Mouse (Mus musculus): ENCODE measurements around the gene Mocs1. TPM values are rescaled to one million over a fixed set of nuclear protein-coding genes. Genes with fewer than 3 reads are reported as not detected.

The Mocs1 gene
- polyA plus RNA-seq, 1 experiment from 2014 or later = 8.9 TPM

DNA sequence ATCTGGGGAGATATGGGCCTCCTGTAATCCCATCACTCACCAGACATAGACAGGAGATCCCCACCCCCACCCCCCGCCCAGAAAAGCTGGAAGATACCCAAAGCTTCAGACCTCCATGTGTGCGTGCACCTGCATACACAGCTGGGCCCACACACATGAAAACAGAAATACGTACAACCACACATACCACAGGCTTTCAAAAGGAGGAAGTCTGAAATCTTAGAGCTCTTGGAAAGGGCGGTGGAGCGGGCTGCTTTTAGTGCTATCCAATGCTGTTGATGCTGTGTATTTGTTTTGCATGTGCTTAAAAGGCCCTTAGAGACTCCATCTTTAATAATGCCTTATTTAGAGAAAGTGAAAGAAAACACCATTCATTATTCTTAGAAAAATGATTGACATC, 22.2 kb upstream of the Mocs1 start:
- no peak overlapping the region for H3K4me3 ChIP-seq (ENCODE audit: low read length)
- WGBS = 86% methylated on average over 5 of the region's 5 CpGs
- H3K4me2 ChIP-seq (replicated peaks; ENCODE audit: low read depth, low read length) = no peak overlapping the region
- no peak for ATAC-seq (ENCODE audit: low FRiP score, low TSS enrichment)
- H3K27me3 ChIP-seq (ENCODE audit: control insufficient read depth, insufficient read depth, low read length) = no peaks in the 10 kb centered on the region
- 0 out of 2 replicates have a peak, but pooled peaks cover 2% of the 10 kb centered on the region for H3K9me3 ChIP-seq (ENCODE audit: control insufficient read depth, low read length)
- H3K4me1 ChIP-seq (ENCODE audit: control insufficient read depth, insufficient read depth, low read length) = no peaks in the 10 kb centered on the region
- H3K36me3 ChIP-seq (ENCODE audit: control insufficient read depth, insufficient read depth, low read length) = no peaks in the 10 kb centered on the region
- H3K27ac ChIP-seq (ENCODE audit: low read depth, low read length) = no peak overlapping the region
- H3K9ac ChIP-seq (ENCODE audit: low read depth, low read length) = no peak overlapping the region

DNA sequence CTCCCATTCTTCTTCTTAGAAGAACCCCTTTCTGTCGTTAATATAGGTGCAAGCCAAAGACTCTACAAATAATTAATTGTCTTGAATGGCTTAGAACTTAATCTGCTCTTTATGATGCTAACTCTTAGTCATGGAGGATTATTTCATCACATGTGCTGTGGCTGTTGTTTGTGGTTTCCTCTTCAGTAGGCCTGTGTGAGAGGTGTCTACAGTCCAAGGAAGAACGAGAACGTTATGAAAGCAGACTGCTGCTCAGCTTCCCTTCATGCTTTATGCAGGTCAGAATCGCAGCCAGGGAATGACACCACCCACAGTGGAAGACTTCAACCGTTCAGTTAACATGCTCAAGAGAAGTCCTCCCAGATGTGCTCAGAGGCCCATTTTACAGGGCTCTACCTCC, 15.2 kb upstream of the Mocs1 start:
- Histone ChIP-seq H3K4me3 (ENCODE audit: low read length) (no peak overlapping the region), H3K36me3 (ENCODE audit: control insufficient read depth, insufficient read depth, low read length) (no peaks in the 10 kb centered on the region), H3K27ac (ENCODE audit: low read depth, low read length) (no peak overlapping the region), H3K4me2 (replicated peaks; ENCODE audit: low read depth, low read length) (no peak overlapping the region), H3K9me3 (ENCODE audit: control insufficient read depth, low read length) (no peaks in the 10 kb centered on the region), H3K27me3 (ENCODE audit: control insufficient read depth, insufficient read depth, low read length) (no peaks in the 10 kb centered on the region), H3K4me1 (ENCODE audit: control insufficient read depth, insufficient read depth, low read length) (no peaks in the 10 kb centered on the region), H3K9ac (ENCODE audit: low read depth, low read length) (no peak overlapping the region)
- no peak for ATAC-seq (ENCODE audit: low FRiP score, low TSS enrichment)
- WGBS = 89% methylated on average over 5 of the region's 5 CpGs

DNA sequence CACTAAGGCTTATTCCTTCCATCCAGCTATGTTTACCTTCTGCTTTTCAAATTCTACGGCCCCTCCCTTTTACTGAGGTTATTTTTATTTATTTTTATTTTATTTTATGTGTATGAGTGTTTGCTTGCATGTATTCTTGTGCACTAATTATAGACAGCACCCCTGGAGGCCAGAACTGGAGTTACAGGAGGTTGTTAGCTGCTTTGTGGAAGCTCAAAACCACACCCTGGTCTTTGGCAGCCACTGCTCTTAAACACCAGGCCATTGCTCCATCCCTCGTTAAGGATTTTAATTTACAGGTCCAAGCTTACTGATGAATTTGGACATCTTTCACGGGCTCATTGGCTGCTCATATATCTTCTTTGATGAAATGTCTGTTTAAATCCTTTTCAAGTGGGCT, 14.6 kb upstream of the Mocs1 start:
- WGBS = 53% methylated on average over 3 of the region's 3 CpGs
- H3K27ac ChIP-seq (ENCODE audit: low read depth, low read length) = no peak overlapping the region
- no peak for ATAC-seq (ENCODE audit: low FRiP score, low TSS enrichment)
- no peaks in the 10 kb centered on the region for H3K9me3 ChIP-seq (ENCODE audit: control insufficient read depth, low read length)
- H3K36me3 ChIP-seq (ENCODE audit: control insufficient read depth, insufficient read depth, low read length) = no peaks in the 10 kb centered on the region
- no peak overlapping the region for H3K4me2 ChIP-seq (replicated peaks; ENCODE audit: low read depth, low read length)
- H3K4me1 ChIP-seq (ENCODE audit: control insufficient read depth, insufficient read depth, low read length) = no peaks in the 10 kb centered on the region
- no peak overlapping the region for H3K4me3 ChIP-seq (ENCODE audit: low read length)
- H3K9ac ChIP-seq (ENCODE audit: low read depth, low read length) = no peak overlapping the region
- no peaks in the 10 kb centered on the region for H3K27me3 ChIP-seq (ENCODE audit: control insufficient read depth, insufficient read depth, low read length)

- 73% methylated on average over 3 of the region's 3 CpGs for WGBS
- H3K36me3 ChIP-seq (ENCODE audit: control insufficient read depth, insufficient read depth, low read length) = no peaks in the 10 kb centered on the region
- H3K4me2 ChIP-seq (replicated peaks; ENCODE audit: low read depth, low read length) = no peak overlapping the region
- no peak overlapping the region for H3K27ac ChIP-seq (ENCODE audit: low read depth, low read length)
- H3K4me1 ChIP-seq (ENCODE audit: control insufficient read depth, insufficient read depth, low read length) = no peaks in the 10 kb centered on the region
- no peak for ATAC-seq (ENCODE audit: low FRiP score, low TSS enrichment)
- H3K9ac ChIP-seq (ENCODE audit: low read depth, low read length) = no peak overlapping the region
- no peaks in the 10 kb centered on the region for H3K9me3 ChIP-seq (ENCODE audit: control insufficient read depth, low read length)
- H3K4me3 ChIP-seq (ENCODE audit: low read length) = no peak overlapping the region
- H3K27me3 ChIP-seq (ENCODE audit: control insufficient read depth, insufficient read depth, low read length) = no peaks in the 10 kb centered on the region
These were observed 11.9 kb upstream of the Mocs1 start for GRCm38 (mm10) chr17:49416228-49416627.

DNA sequence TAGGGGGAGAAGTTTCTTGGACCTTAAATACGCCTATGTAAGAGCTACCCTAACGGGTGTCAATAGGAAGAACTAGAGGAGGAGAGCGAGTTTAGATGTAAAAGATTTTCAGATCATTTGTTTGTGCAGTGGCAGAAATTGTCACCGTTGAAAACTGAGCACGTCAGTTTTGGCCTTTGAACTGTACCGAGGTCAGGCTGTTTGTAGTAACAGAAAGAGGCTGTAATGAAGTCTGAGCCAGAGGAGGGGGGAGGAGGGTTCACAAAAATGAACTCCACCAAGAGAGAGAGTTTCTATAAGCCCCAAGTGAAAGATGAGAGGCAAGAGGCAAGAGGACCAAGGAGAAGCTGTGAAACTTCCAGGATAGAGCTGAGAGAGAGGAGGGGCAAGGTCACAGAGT, 8.3 kb upstream of the Mocs1 start:
- Histone ChIP-seq H3K27ac (ENCODE audit: low read depth, low read length) (no peak overlapping the region), H3K27me3 (ENCODE audit: control insufficient read depth, insufficient read depth, low read length) (no peaks in the 10 kb centered on the region), H3K4me3 (ENCODE audit: low read length) (no peak overlapping the region), H3K9me3 (ENCODE audit: control insufficient read depth, low read length) (no peaks in the 10 kb centered on the region), H3K36me3 (ENCODE audit: control insufficient read depth, insufficient read depth, low read length) (no peaks in the 10 kb centered on the region), H3K9ac (ENCODE audit: low read depth, low read length) (no peak overlapping the region), H3K4me1 (ENCODE audit: control insufficient read depth, insufficient read depth, low read length) (no peaks in the 10 kb centered on the region), H3K4me2 (replicated peaks; ENCODE audit: low read depth, low read length) (no peak overlapping the region)
- ATAC-seq (ENCODE audit: low FRiP score, low TSS enrichment) = no peak
- 51% methylated on average over 6 of the region's 6 CpGs for WGBS

- 74% methylated on average over 3 of the region's 3 CpGs for WGBS
- H3K4me3 ChIP-seq (ENCODE audit: low read length) = no peak overlapping the region
- no peaks in the 10 kb centered on the region for H3K27me3 ChIP-seq (ENCODE audit: control insufficient read depth, insufficient read depth, low read length)
- no peaks in the 10 kb centered on the region for H3K36me3 ChIP-seq (ENCODE audit: control insufficient read depth, insufficient read depth, low read length)
- ATAC-seq (ENCODE audit: low FRiP score, low TSS enrichment) = no peak
- no peak overlapping the region for H3K4me2 ChIP-seq (replicated peaks; ENCODE audit: low read depth, low read length)
- no peaks in the 10 kb centered on the region for H3K4me1 ChIP-seq (ENCODE audit: control insufficient read depth, insufficient read depth, low read length)
- H3K9ac ChIP-seq (ENCODE audit: low read depth, low read length) = no peak overlapping the region
- no peaks in the 10 kb centered on the region for H3K9me3 ChIP-seq (ENCODE audit: control insufficient read depth, low read length)
- no peak overlapping the region for H3K27ac ChIP-seq (ENCODE audit: low read depth, low read length)
These were observed 5.7 kb upstream of the Mocs1 start for GRCm38 (mm10) chr17:49422286-49423066.

DNA sequence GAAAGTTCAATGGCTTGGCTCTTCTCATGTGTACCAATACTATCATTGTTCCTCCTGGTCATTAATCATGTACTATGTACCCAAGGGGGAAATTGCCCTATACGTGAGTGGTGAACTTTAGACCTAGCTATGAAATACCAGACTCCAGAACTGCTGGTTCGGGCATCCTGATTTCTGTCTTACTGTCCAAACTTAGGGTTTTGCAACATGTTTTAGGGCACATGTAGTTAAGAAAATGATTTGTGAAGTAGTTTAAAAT, 5.2 kb upstream of the Mocs1 start:
- no peaks in the 10 kb centered on the region for H3K36me3 ChIP-seq (ENCODE audit: control insufficient read depth, insufficient read depth, low read length)
- no peaks in the 10 kb centered on the region for H3K4me1 ChIP-seq (ENCODE audit: control insufficient read depth, insufficient read depth, low read length)
- H3K9ac ChIP-seq (ENCODE audit: low read depth, low read length) = no peak overlapping the region
- no peak overlapping the region for H3K4me3 ChIP-seq (ENCODE audit: low read length)
- WGBS = 74% methylated on average over 2 of the region's 2 CpGs
- ATAC-seq (ENCODE audit: low FRiP score, low TSS enrichment) = no peak
- H3K27ac ChIP-seq (ENCODE audit: low read depth, low read length) = no peak overlapping the region
- no peaks in the 10 kb centered on the region for H3K9me3 ChIP-seq (ENCODE audit: control insufficient read depth, low read length)
- no peaks in the 10 kb centered on the region for H3K27me3 ChIP-seq (ENCODE audit: control insufficient read depth, insufficient read depth, low read length)
- no peak overlapping the region for H3K4me2 ChIP-seq (replicated peaks; ENCODE audit: low read depth, low read length)

DNA sequence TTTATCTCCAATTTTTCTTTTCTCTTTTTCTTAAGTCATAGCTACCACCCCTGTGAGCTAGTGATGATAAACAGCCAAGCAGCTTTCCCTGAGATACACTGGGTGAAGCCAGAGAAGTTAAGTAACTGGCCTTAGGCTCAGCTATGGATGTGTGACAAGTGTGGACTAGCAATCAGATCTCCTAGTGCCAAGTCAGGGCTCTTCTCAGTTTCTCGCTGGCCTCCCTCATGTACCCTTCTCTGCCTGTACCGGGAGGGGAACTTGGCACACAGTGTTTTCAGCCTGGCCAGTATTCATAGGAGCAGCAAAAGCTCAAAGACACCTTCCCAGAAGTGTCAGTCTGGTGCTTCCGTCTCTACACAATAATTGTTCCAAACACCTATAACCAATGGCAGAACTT, 4.3 kb upstream of the Mocs1 start:
- no peaks in the 10 kb centered on the region for H3K27me3 ChIP-seq (ENCODE audit: control insufficient read depth, insufficient read depth, low read length)
- no peak overlapping the region for H3K4me3 ChIP-seq (ENCODE audit: low read length)
- H3K4me2 ChIP-seq (replicated peaks; ENCODE audit: low read depth, low read length) = no peak overlapping the region
- H3K4me1 ChIP-seq (ENCODE audit: control insufficient read depth, insufficient read depth, low read length) = no peaks in the 10 kb centered on the region
- H3K9ac ChIP-seq (ENCODE audit: low read depth, low read length) = no peak overlapping the region
- no peaks in the 10 kb centered on the region for H3K36me3 ChIP-seq (ENCODE audit: control insufficient read depth, insufficient read depth, low read length)
- no peaks in the 10 kb centered on the region for H3K9me3 ChIP-seq (ENCODE audit: control insufficient read depth, low read length)
- ATAC-seq (ENCODE audit: low FRiP score, low TSS enrichment) = no peak
- WGBS = 90% methylated on average over 3 of the region's 3 CpGs
- no peak overlapping the region for H3K27ac ChIP-seq (ENCODE audit: low read depth, low read length)

DNA sequence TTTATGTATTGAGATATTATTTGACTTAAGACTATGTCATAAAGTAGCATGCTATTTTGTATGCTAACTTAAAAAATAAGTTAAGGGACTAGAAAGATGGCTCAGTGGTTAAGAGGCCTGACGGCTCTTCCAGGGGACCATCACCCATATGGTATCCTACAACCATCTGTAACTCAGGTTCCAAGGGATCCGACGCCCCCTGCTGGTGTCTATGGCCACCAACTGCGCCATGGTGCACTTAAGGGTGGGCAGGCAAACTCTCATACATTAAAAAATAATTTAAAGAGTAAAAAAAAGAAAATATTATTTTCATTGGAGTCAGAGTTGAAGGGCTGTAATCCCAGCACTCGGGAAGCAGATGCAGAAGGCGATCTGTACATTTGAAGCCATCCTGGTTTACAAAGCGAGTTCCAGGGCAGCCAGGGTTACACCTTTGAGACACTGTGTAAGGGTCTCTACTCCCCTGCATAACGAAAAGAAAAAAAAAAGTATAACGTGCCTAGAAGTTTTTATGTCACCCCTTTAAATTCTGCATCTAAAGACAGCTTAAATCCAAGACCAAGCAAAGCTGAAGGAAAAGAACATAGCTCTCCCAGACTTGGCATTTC, 427 bp upstream of the Mocs1 start:
- H3K36me3 ChIP-seq (ENCODE audit: control insufficient read depth, insufficient read depth, low read length) = no peaks in the 10 kb centered on the region
- peak overlapping the region; percentile 69 for H3K4me3 ChIP-seq (ENCODE audit: low read length)
- peak overlapping the region; percentile 85 for H3K4me2 ChIP-seq (replicated peaks; ENCODE audit: low read depth, low read length)
- H3K9me3 ChIP-seq (ENCODE audit: control insufficient read depth, low read length) = no peaks in the 10 kb centered on the region
- WGBS = 26% methylated on average over 9 of the region's 9 CpGs
- no peak overlapping the region for H3K27ac ChIP-seq (ENCODE audit: low read depth, low read length)
- no peak overlapping the region for H3K9ac ChIP-seq (ENCODE audit: low read depth, low read length)
- H3K4me1 ChIP-seq (ENCODE audit: control insufficient read depth, insufficient read depth, low read length) = peaks cover 11% of the 10 kb centered on the region
- ATAC-seq (ENCODE audit: low FRiP score, low TSS enrichment) = no peak
- no peaks in the 10 kb centered on the region for H3K27me3 ChIP-seq (ENCODE audit: control insufficient read depth, insufficient read depth, low read length)

All from kidney, embryonic 14.5 days (tissue).